Mouse (Mus musculus) Muller cell, postnatal 12 days (primary cell): ENCODE measurements around the gene Zbtb37.

Source experiments
- DNase-seq: peaks from one replicate; pipeline ENCODE4 v3.0.0-alpha.2; 2015; ENCODE audit errors: inconsistent ontology term

The Zbtb37 gene

GRCm38 (mm10) chr1:160980021-160980420, 54.6 kb downstream of the Zbtb37 start:
- DNase-seq = no peak

DNA sequence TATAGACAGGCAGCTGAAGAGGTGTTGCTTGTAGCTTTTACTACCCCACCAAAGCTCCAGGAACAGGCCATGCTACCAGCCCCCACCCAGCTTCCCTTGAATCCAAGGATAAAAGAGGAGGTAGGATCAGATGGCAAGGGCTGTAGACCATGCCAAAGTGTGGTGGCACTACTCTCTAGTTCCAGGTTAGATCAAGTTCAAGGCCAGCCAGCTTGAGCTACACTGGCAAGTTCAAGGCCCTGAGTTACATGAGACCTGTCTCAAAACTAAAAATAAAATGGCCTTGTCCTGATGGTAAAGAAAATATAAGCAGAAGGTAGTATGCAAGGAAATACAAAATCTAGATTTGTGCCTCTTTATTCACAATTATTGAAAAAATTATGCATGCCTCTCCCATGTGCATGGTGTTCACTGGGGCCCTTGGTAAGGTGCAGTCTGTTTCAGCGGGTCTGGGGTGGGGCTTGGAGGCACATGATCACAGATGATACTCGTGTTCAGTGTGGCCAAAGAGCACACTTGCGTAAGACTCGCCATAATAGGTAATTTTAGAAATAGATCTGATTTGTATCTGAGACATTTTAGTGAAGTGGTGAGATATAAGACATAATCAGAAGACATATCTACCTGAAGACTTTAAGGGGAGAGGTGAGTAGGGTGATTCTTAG, 56.4 kb downstream of the Zbtb37 start, which contains the start of gene Serpinc1:
Gene Serpinc1 (plus strand): TSS at position 515 of the 665 bp plus-strand sequence.
- DNase-seq = no peak

GRCm38 (mm10) chr1:160968643-160969042, 66.0 kb downstream of the Zbtb37 start:
- DNase-seq = no peak

DNA sequence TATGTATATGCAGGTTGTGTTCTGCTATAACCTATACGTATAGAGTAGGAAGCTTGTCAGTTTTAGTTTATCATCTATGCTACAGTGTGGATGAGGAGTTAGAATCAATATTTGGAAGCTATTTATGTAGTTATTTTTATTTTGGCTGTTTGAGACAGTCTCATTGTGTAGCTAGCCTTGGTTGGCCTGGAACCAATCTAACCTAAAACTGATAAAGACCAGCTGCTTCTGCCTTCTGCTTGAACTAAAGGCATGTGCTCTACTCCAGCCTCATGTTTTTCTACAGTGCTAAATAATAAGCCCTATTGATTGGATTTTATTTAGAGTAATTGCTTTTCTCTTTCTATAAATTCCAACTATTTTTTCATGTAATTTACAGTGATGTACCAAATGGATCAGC, 67.4 kb downstream of the Zbtb37 start:
- DNase-seq = no peak

DNA sequence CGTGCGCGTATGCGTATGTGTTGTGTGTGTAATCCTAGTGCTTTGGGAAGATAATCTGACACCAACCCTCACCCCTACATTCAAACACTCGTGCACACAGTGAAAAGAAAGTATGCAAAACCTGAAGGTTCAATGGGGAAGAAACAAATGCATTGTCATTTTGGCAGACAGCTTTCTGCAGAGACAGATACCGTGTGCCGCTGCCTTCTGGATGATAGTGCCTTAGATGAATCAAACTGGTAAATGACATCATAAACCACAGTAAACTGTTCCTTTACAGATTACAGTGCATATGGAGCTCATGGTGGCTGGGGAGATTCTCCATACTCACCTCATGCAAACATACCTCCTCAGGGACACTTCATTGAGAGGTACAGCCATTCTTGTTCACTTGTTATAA, 71.5 kb downstream of the Zbtb37 start:
- DNase-seq = no peak
